23 mouse cellular contexts compared by ENCODE assay signal in genomic region chr17:73308691-73309090, GRCm38 (mm10).
"Had no signal": no experiment of that assay in that cellular context is flagged by ENCODE, and none has a peak within 500 bp of the region (broad histone marks: within the 10 kb centered on the region; RNA-seq: fewer than 3 reads in every experiment).

No protein-coding gene starts in this region.

- H3K27ac ChIP-seq: gastrocnemius, adult 2 months; heart, adult 2 months; heart, embryonic 13.5 days; heart, embryonic 15.5 days; hindbrain, embryonic 10.5 days; hindbrain, embryonic 12.5 days; hindbrain, embryonic 14.5 days; intestine, embryonic 15.5 days; layer of hippocampus, adult 2 months; left cerebral cortex, adult 2 months; limb, embryonic 10.5 days; limb, embryonic 12.5 days; liver, embryonic 13.5 days; liver, embryonic 15.5 days had no signal

- H3K4me1 ChIP-seq: heart, embryonic 15.5 days; intestine, embryonic 15.5 days; limb, embryonic 10.5 days; liver, embryonic 13.5 days; liver, embryonic 15.5 days had no signal

- H3K4me3 ChIP-seq: gastrocnemius, adult 2 months; heart, adult 2 months; heart, embryonic 13.5 days; heart, embryonic 15.5 days; hindbrain, embryonic 10.5 days; hindbrain, embryonic 12.5 days; intestine, embryonic 15.5 days; layer of hippocampus, adult 2 months; left cerebral cortex, adult 2 months; limb, embryonic 10.5 days; limb, embryonic 12.5 days; liver, embryonic 13.5 days; liver, embryonic 15.5 days had no signal

- H3K36me3 ChIP-seq: heart, embryonic 13.5 days; heart, embryonic 15.5 days; hindbrain, embryonic 10.5 days; hindbrain, embryonic 12.5 days; intestine, embryonic 15.5 days; limb, embryonic 10.5 days; limb, embryonic 12.5 days; liver, embryonic 13.5 days; liver, embryonic 15.5 days had no signal

- DNase-seq: gastrocnemius, adult 2 months; gastrocnemius, postnatal 10 days; gastrocnemius, postnatal 25 days; heart, adult 2 months; heart, postnatal 14 days; heart, postnatal 4 days; kidney, adult 18-20 months; kidney, adult 8-10 months; kidney, postnatal 10 days; kidney, postnatal 4 days; liver; liver, embryonic 13.5 days had no signal

- H3K9me3 ChIP-seq: heart, embryonic 13.5 days; heart, embryonic 15.5 days; hindbrain, embryonic 10.5 days; hindbrain, embryonic 12.5 days; intestine, embryonic 15.5 days; limb, embryonic 10.5 days; limb, embryonic 12.5 days; liver, embryonic 13.5 days; liver, embryonic 15.5 days had no signal
